Mouse (Mus musculus): Measurements from ENCODE around the gene Dusp10. TPM values are rescaled to one million over a fixed set of nuclear protein-coding genes. Genes with fewer than 3 reads are reported as not detected.
A peak's percentile ranks its signal among the peaks of the same experiment; 100 is the strongest.

Gene Dusp10
- polyA plus RNA-seq, 1 experiment: 14.6 TPM

DNA sequence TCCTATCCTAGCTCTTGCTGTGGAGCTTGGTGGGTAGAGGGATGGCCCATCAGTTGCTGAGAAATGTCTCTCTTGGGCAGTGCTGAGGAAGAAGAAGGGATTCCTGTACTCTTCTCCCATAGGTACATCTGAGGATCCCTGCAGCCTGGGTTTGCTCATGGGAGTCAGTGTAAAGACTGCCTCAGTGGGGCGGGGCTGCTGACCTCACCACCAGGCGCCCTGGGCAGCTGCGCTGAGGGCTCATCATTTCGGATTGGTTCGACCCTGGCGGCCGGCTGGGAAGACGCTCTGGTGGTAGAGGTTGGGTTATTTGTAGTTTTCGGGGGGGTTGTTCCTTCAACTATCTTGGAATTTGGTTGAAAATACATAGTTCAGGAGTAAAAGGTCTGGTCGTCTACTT is 26.2 kb downstream of the Dusp10 start:
- Histone ChIP-seq H3K4me2 (ENCODE audit: low read depth) (peak overlapping the region; percentile 66), H3K4me3 (no peak overlapping the region), H3ac (ENCODE audit: control insufficient read depth, insufficient read length) (no peak overlapping the region)

GRCm38 (mm10) chr1:184040181-184040580 is 27.1 kb downstream of the Dusp10 start:
- no peaks in the 10 kb centered on the region for H3K27me3 ChIP-seq (ENCODE audit: control insufficient read depth, insufficient read depth, insufficient read length)
- H3K4me2 ChIP-seq (ENCODE audit: low read depth): peak overlapping the region; percentile 66

More for the DNA sequence above, 26.2 kb downstream of the Dusp10 start:
- TF ChIP-seq MYOD1 (IDR thresholded peaks at IDR 0.05; ENCODE audit: control insufficient read depth in 1 of 3, insufficient read length in 2 of 3, low read depth in 2 of 3): no peak
- peak in 1 of 3 experiments; percentile 3 for TF ChIP-seq MYOG (IDR thresholded peaks at IDR 0.05; ENCODE audit: control insufficient read depth in 1 of 3, insufficient read depth in 1 of 3, insufficient read length in 2 of 3, low read depth in 2 of 3)
- no peak for TF ChIP-seq TCF3 (IDR thresholded peaks at IDR 0.05; ENCODE audit: insufficient read length, low read depth)
- TF ChIP-seq USF1 (IDR thresholded peaks at IDR 0.05; ENCODE audit: low read depth): no peak
- no peak for TF ChIP-seq REST (IDR thresholded peaks at IDR 0.05; ENCODE audit: insufficient read depth, insufficient read length)
- no peak for TF ChIP-seq MAX (IDR thresholded peaks at IDR 0.05; ENCODE audit: low read depth)
- Histone ChIP-seq H3K36me3 (ENCODE audit: control insufficient read depth, insufficient read depth) (peaks cover 22% of the 10 kb centered on the region), H3K27me3 (ENCODE audit: control insufficient read depth, insufficient read depth, insufficient read length) (no peaks in the 10 kb centered on the region), H3K79me2 (ENCODE audit: control insufficient read depth, insufficient read depth) (peaks cover 100% of the 10 kb centered on the region)

GRCm38 (mm10) chr1:184040906-184041305 is 27.8 kb downstream of the Dusp10 start:
- Histone ChIP-seq H3K36me3 (ENCODE audit: control insufficient read depth, insufficient read depth) (peaks cover 29% of the 10 kb centered on the region), H3K79me2 (ENCODE audit: control insufficient read depth, insufficient read depth) (peaks cover 100% of the 10 kb centered on the region), H3K4me3 (no peak overlapping the region), H3K4me2 (ENCODE audit: low read depth) (peak overlapping the region; percentile 66), H3ac (ENCODE audit: control insufficient read depth, insufficient read length) (no peak overlapping the region), H3K27me3 (ENCODE audit: control insufficient read depth, insufficient read depth, insufficient read length) (no peaks in the 10 kb centered on the region)
- TF ChIP-seq E2F4 (IDR thresholded peaks at IDR 0.05; ENCODE audit: insufficient read depth) (no peak), USF1 (IDR thresholded peaks at IDR 0.05; ENCODE audit: low read depth) (no peak)

More at GRCm38 (mm10) chr1:184040181-184040580, 27.1 kb downstream of the Dusp10 start:
- H3K79me2 ChIP-seq (ENCODE audit: control insufficient read depth, insufficient read depth): peaks cover 100% of the 10 kb centered on the region
- H3K4me3 ChIP-seq: no peak overlapping the region
- peaks cover 22% of the 10 kb centered on the region for H3K36me3 ChIP-seq (ENCODE audit: control insufficient read depth, insufficient read depth)
- TF ChIP-seq POLR2A (IDR thresholded peaks at IDR 0.05; ENCODE audit: insufficient read length, low read depth) (no peak), USF1 (IDR thresholded peaks at IDR 0.05; ENCODE audit: low read depth) (no peak), POLR2AphosphoS2 (IDR thresholded peaks at IDR 0.05; ENCODE audit: insufficient read length, low read depth) (no peak), TCF3 (IDR thresholded peaks at IDR 0.05; ENCODE audit: insufficient read length, low read depth) (no peak), SRF (IDR thresholded peaks at IDR 0.05; ENCODE audit: control insufficient read depth, insufficient read length, low read depth) (no peak), MYOG (IDR thresholded peaks at IDR 0.05; ENCODE audit: control insufficient read depth in 1 of 3, insufficient read depth in 1 of 3, insufficient read length in 2 of 3, low read depth in 2 of 3) (no peak), TCF12 (IDR thresholded peaks at IDR 0.05; ENCODE audit: insufficient read depth, poor library complexity, severe bottlenecking) (no peak), MYOD1 (IDR thresholded peaks at IDR 0.05; ENCODE audit: control insufficient read depth in 1 of 3, insufficient read length in 2 of 3, low read depth in 2 of 3) (no peak), MAX (IDR thresholded peaks at IDR 0.05; ENCODE audit: low read depth) (no peak), E2F4 (IDR thresholded peaks at IDR 0.05; ENCODE audit: insufficient read depth) (no peak), CEBPB (IDR thresholded peaks at IDR 0.05; ENCODE audit: insufficient read depth, poor library complexity, severe bottlenecking) (no peak), REST (IDR thresholded peaks at IDR 0.05; ENCODE audit: insufficient read depth, insufficient read length) (no peak)
- no peak overlapping the region for H3ac ChIP-seq (ENCODE audit: control insufficient read depth, insufficient read length)

DNA sequence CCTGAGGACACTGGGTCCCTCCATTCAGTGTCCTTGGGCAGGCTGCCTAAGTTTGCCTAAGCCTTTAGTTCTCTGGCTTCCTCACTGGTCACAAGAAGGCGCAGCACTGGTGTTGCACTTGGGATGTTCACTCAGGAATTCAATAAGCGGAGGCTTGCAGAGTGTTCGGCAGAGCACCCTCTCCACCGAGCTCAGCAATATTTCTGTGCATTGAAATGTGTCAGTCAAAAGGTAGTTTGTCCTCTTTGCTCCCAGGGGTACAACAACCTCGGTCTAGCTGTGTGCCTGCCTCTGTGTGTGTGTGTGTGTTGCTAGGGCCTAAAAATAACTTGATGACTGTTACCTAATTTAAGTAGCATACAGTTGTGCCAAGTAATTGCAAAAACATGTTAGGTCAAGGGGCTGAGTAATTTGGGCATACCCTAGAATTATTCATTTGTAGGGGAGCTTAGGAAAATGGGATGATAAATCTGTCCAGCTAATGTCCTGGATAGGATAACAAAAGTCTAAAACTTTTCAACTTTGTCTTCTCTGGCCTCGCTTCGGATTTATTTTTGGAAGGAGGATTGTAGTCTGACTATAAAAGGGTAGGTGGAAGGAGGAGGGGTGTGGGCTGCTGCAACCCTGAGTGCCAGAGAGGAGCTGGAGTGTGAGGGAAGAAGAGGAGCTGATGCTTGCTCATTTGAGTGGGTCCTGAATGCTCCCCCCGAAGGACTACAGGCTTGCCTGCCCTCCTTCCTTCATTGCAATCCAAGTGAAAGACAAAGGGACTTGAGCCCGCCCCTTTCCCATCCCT is 28.9 kb downstream of the Dusp10 start:
- Histone ChIP-seq H3K4me2 (ENCODE audit: low read depth) (peak overlapping the region; percentile 66), H3K79me2 (ENCODE audit: control insufficient read depth, insufficient read depth) (peaks cover 100% of the 10 kb centered on the region), H3ac (ENCODE audit: control insufficient read depth, insufficient read length) (no peak overlapping the region), H3K4me3 (no peak overlapping the region), H3K27me3 (ENCODE audit: control insufficient read depth, insufficient read depth, insufficient read length) (no peaks in the 10 kb centered on the region), H3K36me3 (ENCODE audit: control insufficient read depth, insufficient read depth) (peaks cover 31% of the 10 kb centered on the region)
- no peak for TF ChIP-seq REST (IDR thresholded peaks at IDR 0.05; ENCODE audit: insufficient read depth, insufficient read length)
- TF ChIP-seq MYOD1 (IDR thresholded peaks at IDR 0.05; ENCODE audit: control insufficient read depth in 1 of 3, insufficient read length in 2 of 3, low read depth in 2 of 3): no peak
- TF ChIP-seq POLR2AphosphoS2 (IDR thresholded peaks at IDR 0.05; ENCODE audit: insufficient read length, low read depth): no peak
- TF ChIP-seq CEBPB (IDR thresholded peaks at IDR 0.05; ENCODE audit: insufficient read depth, poor library complexity, severe bottlenecking): no peak; the same call in 1 of the 2 replicates
- TF ChIP-seq POLR2A (IDR thresholded peaks at IDR 0.05; ENCODE audit: insufficient read length, low read depth): no peak
- no peak for TF ChIP-seq SRF (IDR thresholded peaks at IDR 0.05; ENCODE audit: control insufficient read depth, insufficient read length, low read depth)
- no peak for TF ChIP-seq TCF3 (IDR thresholded peaks at IDR 0.05; ENCODE audit: insufficient read length, low read depth)

DNA sequence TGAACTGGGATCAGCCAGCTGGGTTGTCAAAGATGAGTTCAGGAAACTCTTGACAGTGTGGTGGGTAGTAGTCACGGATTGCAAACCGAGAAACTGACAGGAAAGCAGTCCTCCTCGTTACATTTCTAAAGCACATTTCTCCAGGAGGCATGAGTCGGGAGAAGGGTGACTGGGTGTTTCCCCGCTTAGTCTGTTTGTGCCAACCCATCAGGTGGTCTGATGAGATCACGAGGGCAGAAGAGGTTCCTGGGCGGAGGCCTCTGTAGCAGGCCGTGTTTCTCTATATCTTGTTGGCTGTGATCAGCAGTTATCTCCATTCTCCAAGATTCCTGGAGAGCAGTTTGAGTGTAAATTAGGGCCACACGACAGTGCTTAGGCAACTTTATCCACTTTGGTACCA is 29.6 kb downstream of the Dusp10 start:
- Histone ChIP-seq H3K79me2 (ENCODE audit: control insufficient read depth, insufficient read depth) (peaks cover 100% of the 10 kb centered on the region), H3K4me2 (ENCODE audit: low read depth) (peak overlapping the region; percentile 66), H3K4me3 (no peak overlapping the region), H3K27me3 (ENCODE audit: control insufficient read depth, insufficient read depth, insufficient read length) (no peaks in the 10 kb centered on the region), H3ac (ENCODE audit: control insufficient read depth, insufficient read length) (no peak overlapping the region), H3K36me3 (ENCODE audit: control insufficient read depth, insufficient read depth) (peaks cover 30% of the 10 kb centered on the region)
- no peak for TF ChIP-seq CEBPB (IDR thresholded peaks at IDR 0.05; ENCODE audit: insufficient read depth, poor library complexity, severe bottlenecking)
- TF ChIP-seq TCF12 (IDR thresholded peaks at IDR 0.05; ENCODE audit: insufficient read depth, poor library complexity, severe bottlenecking): no peak
- no peak for TF ChIP-seq POLR2AphosphoS2 (IDR thresholded peaks at IDR 0.05; ENCODE audit: insufficient read length, low read depth)

All from myocyte (in vitro differentiated cells).